Mouse (Mus musculus): ENCODE data around the gene Armc6. TPM values are rescaled to one million over a fixed set of nuclear protein-coding genes. Genes with fewer than 3 reads are reported as not detected.

Gene Armc6
- polyA plus RNA-seq, 1 experiment from 2014 or later: 25.5 TPM

DNA sequence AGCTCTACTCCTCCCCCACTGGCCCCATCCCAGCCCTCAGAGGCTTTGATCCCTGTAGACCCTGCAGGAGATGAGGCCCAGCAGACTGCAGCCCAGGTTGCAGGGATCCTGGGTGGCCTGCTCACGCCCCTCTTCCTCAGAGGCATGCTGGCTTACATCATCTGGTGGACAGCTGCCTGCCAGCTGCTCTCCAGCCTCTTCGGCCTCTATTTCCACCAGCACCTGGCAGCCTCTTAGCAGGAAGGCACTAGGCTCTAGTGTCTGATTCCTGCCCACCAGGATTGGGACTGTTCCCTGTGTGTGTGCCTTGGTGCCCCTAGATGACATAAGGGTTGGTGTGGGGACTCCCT lies 52.4 kb downstream of the Armc6 start:
- Histone ChIP-seq H3K4me3 (no peak overlapping the region), H3K27ac (no peak overlapping the region), H3K4me2 (replicated peaks) (no peak overlapping the region), H3K9ac (peak overlapping the region; percentile 4; the same call in 1 of the 2 replicates), H3K36me3 (peaks cover 52% of the 10 kb centered on the region), H3K4me1 (peaks cover 11% of the 10 kb centered on the region; the same call in 1 of the 2 replicates), H3K9me3 (no peaks in the 10 kb centered on the region), H3K27me3 (no peaks in the 10 kb centered on the region)
- WGBS: 21% methylated on average over 2 of the region's 2 CpGs
- no peak for ATAC-seq (ENCODE audit: low FRiP score, low read depth)

DNA sequence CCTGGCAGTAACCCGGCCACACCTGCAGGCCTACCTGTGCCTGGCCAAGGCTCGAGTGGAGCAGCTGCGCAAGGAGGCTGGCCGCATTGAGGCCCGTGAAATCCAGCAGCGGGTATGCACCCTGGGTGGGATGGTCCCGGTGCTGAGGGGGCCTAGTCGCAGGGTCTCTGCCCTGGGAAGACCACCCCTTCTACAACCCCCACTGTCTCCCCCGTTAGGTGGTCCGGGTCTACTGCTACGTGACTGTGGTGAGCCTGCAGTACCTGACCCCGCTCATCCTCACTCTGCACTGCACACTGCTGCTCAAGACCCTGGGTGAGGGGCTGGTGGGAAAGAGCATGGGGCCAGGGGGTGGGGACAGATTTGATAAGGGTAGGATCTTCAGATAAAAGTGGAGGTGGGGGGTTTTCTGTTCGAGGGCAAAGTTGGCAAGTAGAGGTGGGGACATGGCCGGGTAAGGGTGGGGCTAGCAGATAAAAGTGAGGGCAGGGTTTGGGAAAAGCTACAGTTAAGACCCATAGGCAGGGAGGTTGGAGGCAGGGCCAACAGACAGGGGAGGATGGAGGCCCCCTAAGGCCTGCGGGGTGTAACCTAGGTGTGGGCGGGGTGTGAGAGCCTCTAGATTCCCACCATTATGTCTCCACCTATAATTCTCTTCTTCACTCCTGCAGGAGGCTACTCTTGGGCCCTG lies 52.9 kb downstream of the Armc6 start:
- H3K4me1 ChIP-seq: peaks cover 11% of the 10 kb centered on the region; the same call in 1 of the 2 replicates
- H3K9me3 ChIP-seq: no peaks in the 10 kb centered on the region
- H3K27me3 ChIP-seq: no peaks in the 10 kb centered on the region
- peaks cover 58% of the 10 kb centered on the region for H3K36me3 ChIP-seq
- H3K4me3 ChIP-seq: no peak overlapping the region
- no peak for ATAC-seq (ENCODE audit: low FRiP score, low read depth)
- H3K27ac ChIP-seq: no peak overlapping the region
- 56% methylated on average over 16 of the region's 16 CpGs for WGBS
- H3K9ac ChIP-seq: peak overlapping the region; percentile 35; the same call in 1 of the 2 replicates
- no peak overlapping the region for H3K4me2 ChIP-seq (replicated peaks)

DNA sequence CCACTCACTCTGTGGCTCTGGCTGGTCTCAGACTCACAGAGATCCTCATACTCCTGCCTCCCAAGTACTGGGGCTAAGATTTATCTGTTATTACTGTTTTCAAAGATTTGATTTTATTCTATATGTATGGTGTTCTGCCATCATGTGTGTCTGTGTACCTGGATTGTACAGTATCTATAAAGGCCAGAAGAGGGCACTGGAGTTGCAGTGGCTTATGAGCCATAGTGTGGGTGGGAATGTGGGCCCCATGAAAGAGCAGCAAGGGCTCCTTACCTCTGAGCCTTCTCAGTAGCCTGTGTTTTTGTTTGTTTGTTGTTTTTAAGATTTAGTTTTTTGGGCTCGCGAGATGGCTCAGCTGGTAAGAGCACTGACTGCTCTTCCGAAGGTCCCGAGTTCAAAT lies 55.2 kb downstream of the Armc6 start:
- H3K27me3 ChIP-seq: no peaks in the 10 kb centered on the region
- WGBS: 97% methylated on average over 4 of the region's 4 CpGs
- peaks cover 64% of the 10 kb centered on the region for H3K36me3 ChIP-seq
- ATAC-seq (ENCODE audit: low FRiP score, low read depth): no peak
- no peak overlapping the region for H3K9ac ChIP-seq
- no peak overlapping the region for H3K27ac ChIP-seq
- H3K4me2 ChIP-seq (replicated peaks): no peak overlapping the region
- H3K4me1 ChIP-seq: peaks cover 15% of the 10 kb centered on the region
- no peak overlapping the region for H3K4me3 ChIP-seq
- no peaks in the 10 kb centered on the region for H3K9me3 ChIP-seq

DNA sequence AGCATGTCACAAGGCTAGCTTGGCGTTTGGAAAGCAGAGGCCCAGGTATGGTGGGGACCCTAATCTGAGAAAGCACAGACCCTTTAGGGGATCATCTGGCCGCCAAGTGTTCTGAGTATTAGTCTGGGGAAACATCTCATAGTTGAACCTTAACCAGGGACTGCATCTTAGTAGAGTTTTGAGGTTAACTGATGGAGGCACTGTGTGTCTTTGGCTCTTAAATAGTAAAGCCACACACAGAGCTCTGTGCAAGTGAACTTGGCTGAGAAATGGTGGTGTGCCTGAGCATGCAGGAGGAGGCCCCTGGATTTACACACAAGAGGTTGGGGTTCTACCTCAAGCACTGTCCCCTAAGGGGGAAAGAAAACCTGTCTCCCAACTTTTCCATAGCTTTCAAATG lies 56.0 kb downstream of the Armc6 start:
- no peaks in the 10 kb centered on the region for H3K9me3 ChIP-seq
- H3K27me3 ChIP-seq: no peaks in the 10 kb centered on the region
- no peak overlapping the region for H3K4me3 ChIP-seq
- peaks cover 19% of the 10 kb centered on the region for H3K4me1 ChIP-seq
- ATAC-seq (ENCODE audit: low FRiP score, low read depth): no peak
- no peak overlapping the region for H3K4me2 ChIP-seq (replicated peaks)
- no peak overlapping the region for H3K27ac ChIP-seq
- peaks cover 57% of the 10 kb centered on the region for H3K36me3 ChIP-seq
- WGBS: 88% methylated on average over 2 of the region's 2 CpGs
- H3K9ac ChIP-seq: no peak overlapping the region

DNA sequence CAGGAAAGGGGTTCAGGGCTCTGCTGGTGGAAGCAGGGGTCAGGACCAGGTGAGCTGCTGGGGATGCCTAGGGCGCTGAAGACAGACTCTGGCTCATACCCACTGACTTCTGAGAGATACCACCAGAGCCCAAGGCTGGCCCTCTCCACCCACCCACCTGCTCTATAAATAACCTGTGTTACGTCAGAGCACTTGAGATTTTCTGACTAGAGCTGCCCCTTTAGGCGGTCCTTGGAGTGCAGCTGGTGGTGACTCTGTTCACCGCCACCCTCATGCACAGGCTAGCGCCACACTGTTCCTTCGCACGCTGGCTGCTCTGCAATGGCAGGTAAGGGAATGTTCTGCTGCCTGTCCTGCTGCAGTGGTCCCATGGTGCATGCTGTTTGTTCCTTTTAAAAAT lies 60.2 kb downstream of the Armc6 start:
- Histone ChIP-seq H3K27ac (no peak overlapping the region), H3K27me3 (no peaks in the 10 kb centered on the region), H3K4me3 (no peak overlapping the region), H3K36me3 (peaks cover 24% of the 10 kb centered on the region), H3K4me2 (replicated peaks) (no peak overlapping the region), H3K9me3 (no peaks in the 10 kb centered on the region), H3K9ac (no peak overlapping the region), H3K4me1 (peaks cover 17% of the 10 kb centered on the region)
- 84% methylated on average over 7 of the region's 7 CpGs for WGBS
- no peak for ATAC-seq (ENCODE audit: low FRiP score, low read depth)

DNA sequence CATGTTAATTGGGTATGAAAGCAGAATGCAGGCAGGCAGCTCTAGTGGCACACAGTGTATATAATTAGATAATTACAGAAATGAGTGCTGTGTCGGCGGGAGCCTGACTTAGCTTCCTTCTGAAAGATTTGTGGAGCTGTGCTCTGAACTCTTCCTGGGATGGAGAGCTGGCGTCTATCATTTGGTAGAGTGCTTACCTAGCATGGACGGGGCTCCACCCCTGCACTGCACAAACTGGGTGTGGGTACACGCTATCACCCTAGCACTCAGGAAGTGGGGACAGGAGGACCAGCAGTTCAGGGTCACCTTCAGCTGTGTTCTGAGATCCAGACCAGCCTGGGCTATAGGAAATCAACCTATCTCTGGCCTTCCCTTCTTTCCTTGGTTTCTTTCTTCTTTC lies 60.9 kb downstream of the Armc6 start:
- Histone ChIP-seq H3K4me3 (peak overlapping the region; percentile 77), H3K27ac (no peak overlapping the region), H3K9ac (peak overlapping the region; percentile 81; the same call in 1 of the 2 replicates), H3K4me2 (replicated peaks) (peak overlapping the region; percentile 62), H3K27me3 (no peaks in the 10 kb centered on the region), H3K9me3 (no peaks in the 10 kb centered on the region), H3K36me3 (peaks cover 20% of the 10 kb centered on the region), H3K4me1 (peaks cover 17% of the 10 kb centered on the region)
- 69% methylated on average over 5 of the region's 5 CpGs for WGBS
- no peak for ATAC-seq (ENCODE audit: low FRiP score, low read depth)

DNA sequence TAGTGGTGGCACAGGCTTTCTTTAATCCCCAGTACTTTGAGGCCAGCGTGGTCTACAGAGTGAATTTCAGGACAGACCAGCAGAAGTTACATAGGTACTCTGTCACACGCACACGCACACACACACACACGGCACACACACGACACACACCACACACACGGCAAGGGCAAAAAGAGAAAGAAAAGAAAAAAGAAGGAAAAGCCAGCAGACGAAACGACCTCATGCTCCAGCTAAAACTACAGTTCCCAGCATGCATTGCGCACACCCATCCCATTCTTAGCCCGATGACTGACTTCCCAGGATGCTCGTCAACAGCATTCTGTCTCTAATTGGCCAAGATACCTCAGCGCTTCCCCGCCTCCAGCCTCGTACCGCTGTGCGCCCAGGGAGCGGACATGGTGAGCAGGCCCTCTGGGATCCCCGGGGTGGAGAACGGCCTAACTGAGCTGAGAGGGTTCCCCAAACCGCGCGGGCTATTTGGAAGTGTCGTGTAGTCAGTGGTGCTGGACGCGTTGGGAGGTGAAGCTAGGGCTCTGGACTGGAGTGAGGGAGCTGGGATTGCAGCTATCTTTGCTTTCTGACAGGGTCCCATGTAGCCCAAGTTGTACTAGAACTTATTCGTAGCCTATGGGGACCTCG lies 62.1 kb downstream of the Armc6 start, which contains the start of gene Tmem161a:
Gene Tmem161a, plus strand, starts transcription at position 314 of the 639 bp plus-strand sequence.
- peak within 1 kb of the TSS; percentile 15; the same call in 1 of the 2 replicates for H3K27ac ChIP-seq
- peaks cover 15% of the 10 kb centered on the region for H3K36me3 ChIP-seq
- peak within 1 kb of the TSS; percentile 62 for H3K4me2 ChIP-seq (replicated peaks)
- peaks cover 4% of the 10 kb centered on the region; the same call in 1 of the 2 replicates for H3K27me3 ChIP-seq
- peak within 1 kb of the TSS; percentile 81 for H3K9ac ChIP-seq
- ATAC-seq (ENCODE audit: low FRiP score, low read depth): peak; percentile 97
- H3K4me3 ChIP-seq: peak within 1 kb of the TSS; percentile 77
- WGBS: 2% methylated on average over 27 of the region's 27 CpGs
- no peaks in the 10 kb centered on the region for H3K9me3 ChIP-seq
- peaks cover 17% of the 10 kb centered on the region for H3K4me1 ChIP-seq

DNA sequence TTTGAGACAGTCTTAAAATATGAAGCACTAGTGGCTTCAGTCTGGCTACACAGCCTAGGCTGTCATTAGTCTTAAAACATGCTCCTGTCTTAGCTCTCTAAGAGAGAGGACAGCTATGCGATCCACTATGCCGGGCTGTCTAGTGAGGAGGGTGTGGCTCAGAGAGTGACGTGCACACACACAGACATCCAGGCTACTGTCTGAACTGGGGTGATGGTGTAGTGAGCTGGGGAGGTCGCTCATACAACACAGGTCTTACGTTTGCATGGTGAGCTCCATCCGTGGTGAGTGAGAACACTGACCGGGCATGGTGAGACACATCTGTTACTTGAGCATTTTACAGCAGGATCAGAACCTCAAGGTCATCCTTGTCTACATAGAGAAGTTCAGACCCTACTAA lies 63.0 kb downstream of the Armc6 start:
- Histone ChIP-seq H3K9ac (no peak overlapping the region), H3K4me2 (replicated peaks) (peak overlapping the region; percentile 62), H3K27me3 (peaks cover 10% of the 10 kb centered on the region), H3K4me1 (peaks cover 17% of the 10 kb centered on the region), H3K4me3 (peak overlapping the region; percentile 77; the same call in 1 of the 2 replicates), H3K9me3 (no peaks in the 10 kb centered on the region), H3K27ac (no peak overlapping the region), H3K36me3 (peaks cover 5% of the 10 kb centered on the region; the same call in 1 of the 2 replicates)
- ATAC-seq (ENCODE audit: low FRiP score, low read depth): no peak
- WGBS: 92% methylated on average over 7 of the region's 7 CpGs

DNA sequence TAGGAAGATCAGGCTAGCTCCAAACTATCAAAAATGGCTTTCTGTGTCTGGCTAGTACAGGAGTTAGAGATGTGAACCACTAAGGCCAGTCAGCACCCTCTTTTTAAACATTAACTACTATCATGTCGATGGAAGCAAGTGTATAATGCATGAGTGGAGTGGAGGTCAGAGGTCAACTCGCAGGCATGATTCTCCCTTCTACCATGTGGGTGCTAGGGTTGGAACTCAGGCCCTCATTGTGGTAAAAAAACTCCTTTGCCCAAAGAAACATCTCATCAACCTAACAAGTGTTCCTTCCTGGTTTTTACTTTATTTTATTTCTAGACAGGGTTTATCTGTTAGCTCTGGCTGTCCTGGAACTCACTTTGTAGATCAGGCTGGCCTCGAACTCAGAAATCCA lies 63.5 kb downstream of the Armc6 start:
- no peak overlapping the region for H3K27ac ChIP-seq
- no peak overlapping the region for H3K9ac ChIP-seq
- peaks cover 17% of the 10 kb centered on the region for H3K4me1 ChIP-seq
- H3K27me3 ChIP-seq: peaks cover 14% of the 10 kb centered on the region
- ATAC-seq (ENCODE audit: low FRiP score, low read depth): no peak
- H3K9me3 ChIP-seq: no peaks in the 10 kb centered on the region
- 86% methylated on average over 3 of the region's 3 CpGs for WGBS
- 0 out of 2 replicates have a peak, but pooled peaks cover 5% of the 10 kb centered on the region for H3K36me3 ChIP-seq
- no peak overlapping the region for H3K4me3 ChIP-seq
- no peak overlapping the region for H3K4me2 ChIP-seq (replicated peaks)

Other genes with a start within 250 kb of the Armc6 start
- 37.7 and 40.7 TPM in 2 replicates for gene Gatad2a, start 238.1 kb downstream of the Armc6 start, polyA plus RNA-seq (2015; fragmentation: Nextera tagmentation; extraction: Ambion mirVana)
- 59.5 and 62.8 TPM in 2 replicates for gene Mau2, start 191.7 kb downstream of the Armc6 start, polyA plus RNA-seq (2015; fragmentation: Nextera tagmentation; extraction: Ambion mirVana)
- gene Sugp1, start 191.7 kb downstream of the Armc6 start, polyA plus RNA-seq (2015; fragmentation: Nextera tagmentation; extraction: Ambion mirVana): 54.5 and 58.5 TPM in 2 replicates
- 1.0 and 1.2 TPM in 2 replicates for gene Tm6sf2, start 161.5 kb downstream of the Armc6 start, polyA plus RNA-seq (2015; fragmentation: Nextera tagmentation; extraction: Ambion mirVana)
- gene Hapln4, start 151.0 kb downstream of the Armc6 start, polyA plus RNA-seq (2015; fragmentation: Nextera tagmentation; extraction: Ambion mirVana): not detected in 2 replicates
- gene Ncan, start 113.6 kb downstream of the Armc6 start, polyA plus RNA-seq (2015; fragmentation: Nextera tagmentation; extraction: Ambion mirVana): 0.67 and 0.87 TPM in 2 replicates
- 25.1 and 26.0 TPM in 2 replicates for gene Nr2c2ap, start 103.1 kb downstream of the Armc6 start, polyA plus RNA-seq (2015; fragmentation: Nextera tagmentation; extraction: Ambion mirVana)
- 23.8 and 26.0 TPM in 2 replicates for gene Rfxank, start 95.3 kb downstream of the Armc6 start, polyA plus RNA-seq (2015; fragmentation: Nextera tagmentation; extraction: Ambion mirVana)
- gene Borcs8, start 95.0 kb downstream of the Armc6 start, polyA plus RNA-seq (2015; fragmentation: Nextera tagmentation; extraction: Ambion mirVana): 51.0 and 56.0 TPM in 2 replicates
- 0.38 TPM in 2 replicates for gene Mef2b, start 94.8 kb downstream of the Armc6 start, polyA plus RNA-seq (2015; fragmentation: Nextera tagmentation; extraction: Ambion mirVana)
- gene Tmem161a, start 62.1 kb downstream of the Armc6 start, polyA plus RNA-seq (2015; fragmentation: Nextera tagmentation; extraction: Ambion mirVana): 66.5 and 70.6 TPM in 2 replicates
- 4.0 and 4.6 TPM in 2 replicates for gene Slc25a42, start 22.2 kb downstream of the Armc6 start, polyA plus RNA-seq (2015; fragmentation: Nextera tagmentation; extraction: Ambion mirVana)
- 37.0 and 40.5 TPM in 2 replicates for gene Sugp2, start 240 bp downstream of the Armc6 start, polyA plus RNA-seq (2015; fragmentation: Nextera tagmentation; extraction: Ambion mirVana)
- gene Homer3, start 48.4 kb upstream of the Armc6 start, polyA plus RNA-seq (2015; fragmentation: Nextera tagmentation; extraction: Ambion mirVana): 57.9 and 58.1 TPM in 2 replicates
- 55.8 and 60.9 TPM in 2 replicates for gene Ddx49, start 68.0 kb upstream of the Armc6 start, polyA plus RNA-seq (2015; fragmentation: Nextera tagmentation; extraction: Ambion mirVana)
- 340 and 345 TPM in 2 replicates for gene Cope, start 68.1 kb upstream of the Armc6 start, polyA plus RNA-seq (2015; fragmentation: Nextera tagmentation; extraction: Ambion mirVana)
- gene Cers1, start 81.3 kb upstream of the Armc6 start, polyA plus RNA-seq (2015; fragmentation: Nextera tagmentation; extraction: Ambion mirVana): 10.0 and 10.2 TPM in 2 replicates
- 0.78 and 2.7 TPM in 2 replicates for gene Gdf1, start 95.4 kb upstream of the Armc6 start, polyA plus RNA-seq (2015; fragmentation: Nextera tagmentation; extraction: Ambion mirVana)
- 18.7 and 19.5 TPM in 2 replicates for gene Upf1, start 118.8 kb upstream of the Armc6 start, polyA plus RNA-seq (2015; fragmentation: Nextera tagmentation; extraction: Ambion mirVana)
- 26.4 and 40.8 TPM in 2 replicates for gene Comp, start 139.1 kb upstream of the Armc6 start, polyA plus RNA-seq (2015; fragmentation: Nextera tagmentation; extraction: Ambion mirVana)
- 26.7 and 29.9 TPM in 2 replicates for gene Crtc1, start 205.1 kb upstream of the Armc6 start, polyA plus RNA-seq (2015; fragmentation: Nextera tagmentation; extraction: Ambion mirVana)
- gene Klhl26, start 242.5 kb upstream of the Armc6 start, polyA plus RNA-seq (2015; fragmentation: Nextera tagmentation; extraction: Ambion mirVana): 29.0 and 30.3 TPM in 2 replicates